Mouse (Mus musculus): ENCODE results near the gene Scube3. TPM values are rescaled to one million over a fixed set of nuclear protein-coding genes. Genes with fewer than 3 reads are reported as not detected.

Scube3 gene
- polyA plus RNA-seq, 1 experiment from 2014 or later, result 6.9 TPM

DNA sequence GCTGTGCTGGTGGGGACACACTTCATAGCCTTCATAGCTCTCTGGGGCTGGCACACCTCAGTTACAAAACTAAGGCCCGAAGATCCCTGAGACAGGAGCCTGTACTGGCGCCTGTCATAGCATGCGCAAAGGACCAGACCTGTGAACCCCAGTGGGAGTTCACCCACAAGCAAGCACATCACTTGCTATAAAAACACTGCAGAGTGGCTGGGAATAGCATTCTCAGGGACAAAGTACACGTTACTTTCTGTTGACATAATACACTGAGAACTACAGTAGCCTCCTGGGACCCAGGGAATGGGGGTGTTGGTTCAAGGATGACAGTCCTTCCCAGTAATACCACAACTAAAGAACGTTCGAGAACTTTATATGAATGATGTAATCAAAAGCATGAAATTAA, 11.2 kb downstream of the Scube3 start:
- no peak overlapping the region for H3K27ac ChIP-seq
- H3K4me2 ChIP-seq, result no peak overlapping the region
- H3K9me3 ChIP-seq, result no peaks in the 10 kb centered on the region
- H3K4me3 ChIP-seq, result no peak overlapping the region
- WGBS, result 76% methylated on average over 6 of the region's 6 CpGs
- H3K36me3 ChIP-seq, result peaks cover 22% of the 10 kb centered on the region; the same call in 1 of the 2 replicates
- peaks cover 16% of the 10 kb centered on the region for H3K4me1 ChIP-seq
- no peak overlapping the region for H3K9ac ChIP-seq
- ATAC-seq (ENCODE audit: insufficient number of reproducible peaks, low FRiP score, low TSS enrichment, low read depth), result no peak
- no peaks in the 10 kb centered on the region for H3K27me3 ChIP-seq

- peaks cover 22% of the 10 kb centered on the region; the same call in 1 of the 2 replicates for H3K36me3 ChIP-seq
- H3K4me2 ChIP-seq, result no peak overlapping the region
- no peak for ATAC-seq (ENCODE audit: insufficient number of reproducible peaks, low FRiP score, low TSS enrichment, low read depth)
Measured at GRCm38 (mm10) chr17:28154970-28155369, 13.0 kb downstream of the Scube3 start.

DNA sequence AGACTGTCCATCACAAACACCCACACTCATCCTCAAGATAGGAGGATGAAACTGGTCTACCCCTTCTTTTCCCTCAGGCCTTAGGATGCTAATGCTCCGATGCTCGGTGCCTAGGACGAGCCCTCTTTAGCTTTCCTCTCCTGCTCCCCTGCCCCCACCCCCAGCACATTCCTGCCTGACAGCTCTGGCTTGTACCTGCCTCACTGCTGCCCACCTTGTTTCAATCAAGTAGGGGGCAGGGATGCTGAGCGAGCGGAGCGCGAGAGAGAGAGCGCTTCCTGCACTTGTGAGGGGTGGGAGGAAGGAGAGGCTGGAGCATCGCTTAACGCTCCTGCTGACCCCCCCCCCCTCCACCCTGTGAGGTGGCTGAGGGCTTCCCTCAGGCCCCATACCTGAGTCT, 18.4 kb downstream of the Scube3 start:
- peaks cover 44% of the 10 kb centered on the region for H3K36me3 ChIP-seq
- H3K4me2 ChIP-seq, result no peak overlapping the region
- no peak overlapping the region for H3K27ac ChIP-seq
- H3K9ac ChIP-seq, result no peak overlapping the region
- peaks cover 39% of the 10 kb centered on the region for H3K4me1 ChIP-seq
- H3K27me3 ChIP-seq, result no peaks in the 10 kb centered on the region
- no peaks in the 10 kb centered on the region for H3K9me3 ChIP-seq
- 16% methylated on average over 10 of the region's 10 CpGs for WGBS
- no peak for ATAC-seq (ENCODE audit: insufficient number of reproducible peaks, low FRiP score, low TSS enrichment, low read depth)
- H3K4me3 ChIP-seq, result no peak overlapping the region

More at GRCm38 (mm10) chr17:28154970-28155369, 13.0 kb downstream of the Scube3 start:
- Histone ChIP-seq H3K9ac (no peak overlapping the region), H3K4me3 (no peak overlapping the region), H3K4me1 (peaks cover 19% of the 10 kb centered on the region), H3K27me3 (no peaks in the 10 kb centered on the region), H3K9me3 (no peaks in the 10 kb centered on the region), H3K27ac (no peak overlapping the region)
- WGBS, result 78% methylated on average over 8 of the region's 8 CpGs

DNA sequence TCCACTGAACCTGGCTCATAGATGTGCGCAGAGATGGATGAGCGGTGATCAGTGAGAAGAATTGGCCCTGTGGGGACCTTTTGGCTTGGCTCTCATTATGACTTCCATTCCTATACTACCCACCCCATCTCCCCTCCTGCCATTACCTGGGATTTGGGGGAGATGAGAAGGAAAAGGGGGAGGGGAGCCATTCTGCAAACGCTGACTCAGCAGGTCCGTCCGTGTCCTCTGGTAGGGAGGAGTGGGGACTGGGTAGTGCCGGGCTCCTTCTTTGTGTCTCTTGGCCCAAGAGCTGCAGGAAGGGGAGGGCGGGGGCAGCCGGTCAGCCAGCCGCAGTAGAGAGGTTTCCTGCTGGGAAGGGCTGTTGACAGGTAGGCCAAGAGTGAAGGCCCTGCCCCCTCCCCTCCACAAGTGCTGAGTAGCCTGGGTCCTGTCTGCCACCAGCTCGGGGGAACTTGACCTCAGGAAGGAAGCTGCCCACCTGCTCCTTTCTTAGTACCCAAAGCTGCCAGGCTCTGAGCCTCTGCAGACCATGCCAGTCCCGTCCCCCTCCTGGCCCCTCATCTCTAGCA, 19.5 kb downstream of the Scube3 start:
- no peak for ATAC-seq (ENCODE audit: insufficient number of reproducible peaks, low FRiP score, low TSS enrichment, low read depth)
- Histone ChIP-seq H3K4me1 (peaks cover 39% of the 10 kb centered on the region), H3K9ac (no peak overlapping the region), H3K4me2 (no peak overlapping the region), H3K9me3 (no peaks in the 10 kb centered on the region), H3K4me3 (no peak overlapping the region), H3K27ac (no peak overlapping the region), H3K27me3 (no peaks in the 10 kb centered on the region), H3K36me3 (peaks cover 46% of the 10 kb centered on the region)
- WGBS, result 36% methylated on average over 11 of the region's 11 CpGs

DNA sequence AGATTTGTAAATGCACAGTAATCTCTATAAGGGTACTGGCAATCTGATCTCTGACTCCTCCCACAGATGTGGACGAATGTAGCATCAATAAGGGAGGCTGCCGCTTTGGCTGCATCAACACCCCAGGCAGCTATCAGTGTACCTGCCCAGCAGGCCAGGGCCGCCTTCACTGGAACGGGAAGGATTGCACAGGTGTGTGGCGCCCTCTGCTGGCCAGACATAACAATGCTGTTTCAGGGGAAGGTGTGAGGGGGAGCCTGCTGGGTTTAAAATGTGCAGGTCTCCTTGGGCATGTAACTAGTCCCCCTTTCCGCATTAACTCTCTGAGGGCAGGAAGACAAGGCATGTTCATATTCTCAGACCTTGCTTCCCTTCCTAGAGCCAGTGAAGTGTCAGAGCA, 21.7 kb downstream of the Scube3 start:
- H3K36me3 ChIP-seq, result peaks cover 58% of the 10 kb centered on the region
- H3K4me1 ChIP-seq, result peaks cover 31% of the 10 kb centered on the region
- no peaks in the 10 kb centered on the region for H3K27me3 ChIP-seq
- WGBS, result 15% methylated on average over 6 of the region's 6 CpGs
- H3K4me2 ChIP-seq, result no peak overlapping the region
- no peak for ATAC-seq (ENCODE audit: insufficient number of reproducible peaks, low FRiP score, low TSS enrichment, low read depth)
- H3K27ac ChIP-seq, result no peak overlapping the region
- H3K9ac ChIP-seq, result no peak overlapping the region
- H3K4me3 ChIP-seq, result no peak overlapping the region
- H3K9me3 ChIP-seq, result no peaks in the 10 kb centered on the region

GRCm38 (mm10) chr17:28170460-28171305, 28.7 kb downstream of the Scube3 start:
- H3K36me3 ChIP-seq, result peaks cover 41% of the 10 kb centered on the region
- 69% methylated on average over 6 of the region's 6 CpGs for WGBS
- H3K4me2 ChIP-seq, result no peak overlapping the region
- no peaks in the 10 kb centered on the region for H3K9me3 ChIP-seq
- peaks cover 39% of the 10 kb centered on the region for H3K4me1 ChIP-seq
- no peak overlapping the region for H3K9ac ChIP-seq
- peak overlapping the region; percentile 47; the same call in 1 of the 2 replicates for H3K27ac ChIP-seq
- ATAC-seq (ENCODE audit: insufficient number of reproducible peaks, low FRiP score, low TSS enrichment, low read depth), result no peak
- no peak overlapping the region for H3K4me3 ChIP-seq
- no peaks in the 10 kb centered on the region for H3K27me3 ChIP-seq

DNA sequence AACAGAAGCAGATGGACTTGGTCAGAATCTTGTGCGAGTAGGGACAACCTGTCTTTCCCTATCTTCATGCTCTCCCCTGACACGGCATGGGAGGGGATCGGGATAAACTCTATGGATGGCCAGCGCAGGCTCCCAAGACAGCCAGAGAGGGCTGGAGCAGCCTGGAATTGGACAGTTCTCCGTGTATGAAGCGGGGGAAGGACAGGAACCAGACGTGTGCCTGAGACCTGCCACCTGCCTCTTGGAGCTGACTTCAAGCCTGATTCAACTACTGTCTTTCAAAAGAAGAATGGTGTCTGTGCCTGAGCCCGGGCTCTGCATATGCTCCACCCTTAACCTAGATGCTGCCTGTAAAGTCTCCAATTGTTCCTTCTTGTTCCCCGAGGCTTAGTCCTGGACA, 30.7 kb downstream of the Scube3 start:
- Histone ChIP-seq H3K36me3 (peaks cover 24% of the 10 kb centered on the region), H3K9ac (no peak overlapping the region), H3K27me3 (no peaks in the 10 kb centered on the region), H3K9me3 (no peaks in the 10 kb centered on the region), H3K4me3 (no peak overlapping the region), H3K4me1 (peaks cover 49% of the 10 kb centered on the region), H3K4me2 (no peak overlapping the region), H3K27ac (peak overlapping the region; percentile 61)
- WGBS, result 66% methylated on average over 9 of the region's 9 CpGs
- ATAC-seq (ENCODE audit: insufficient number of reproducible peaks, low FRiP score, low TSS enrichment, low read depth), result no peak

- peak within 1 kb of the TSS; percentile 88 for H3K9ac ChIP-seq
- WGBS, result under 1% methylated on average over 79 of the region's 82 CpGs
- peaks cover 51% of the 10 kb centered on the region for H3K4me1 ChIP-seq
- ATAC-seq (ENCODE audit: insufficient number of reproducible peaks, low FRiP score, low TSS enrichment, low read depth), result peak; percentile 79
- peak within 1 kb of the TSS; percentile 83 for H3K4me3 ChIP-seq
- H3K9me3 ChIP-seq, result no peaks in the 10 kb centered on the region
- peak within 1 kb of the TSS; percentile 94 for H3K27ac ChIP-seq
- H3K36me3 ChIP-seq, result no peaks in the 10 kb centered on the region
- peak within 1 kb of the TSS; percentile 93 for H3K4me2 ChIP-seq
- H3K27me3 ChIP-seq, result no peaks in the 10 kb centered on the region
Measured at GRCm38 (mm10) chr17:28176775-28177539, 35.0 kb downstream of the Scube3 start, which contains the start of gene Zfp523. Zfp523 (plus strand) TSS chr17:28177129.

DNA sequence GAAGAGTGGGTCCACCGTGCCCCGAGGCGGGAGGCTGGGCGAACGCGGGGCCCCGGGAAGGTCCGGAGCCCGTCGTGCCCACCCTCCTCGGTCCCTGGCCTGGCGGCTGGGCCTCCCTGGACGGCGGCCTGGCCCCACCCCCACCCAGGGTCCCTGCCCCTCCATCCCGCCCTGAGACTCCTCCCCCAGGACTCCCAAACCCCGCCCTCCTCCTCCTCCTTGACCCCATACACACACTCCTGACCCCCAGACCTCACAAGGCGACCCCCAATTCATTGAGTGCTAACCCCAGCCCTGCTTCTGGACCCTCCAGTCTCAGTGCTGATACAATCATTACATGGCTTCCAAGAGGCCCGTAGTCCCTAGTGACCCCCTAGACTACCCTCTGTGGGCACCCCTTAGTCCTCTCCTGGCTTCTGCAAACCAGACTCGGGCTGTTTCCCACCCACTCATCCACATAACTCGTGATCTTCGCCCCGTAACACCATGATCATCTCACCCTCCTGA, 35.7 kb downstream of the Scube3 start:
- Histone ChIP-seq H3K27ac (peak overlapping the region; percentile 94), H3K4me3 (peak overlapping the region; percentile 83), H3K36me3 (no peaks in the 10 kb centered on the region), H3K4me2 (peak overlapping the region; percentile 93), H3K4me1 (peaks cover 51% of the 10 kb centered on the region), H3K27me3 (no peaks in the 10 kb centered on the region), H3K9me3 (no peaks in the 10 kb centered on the region), H3K9ac (peak overlapping the region; percentile 88)
- whole genome bisulfite sequencing, result 6% methylated on average over 22 of the region's 22 CpGs
- peak; percentile 69 for ATAC-seq (ENCODE audit: insufficient number of reproducible peaks, low FRiP score, low TSS enrichment, low read depth)

- Histone ChIP-seq H3K4me2 (no peak overlapping the region), H3K27ac (no peak overlapping the region), H3K9me3 (no peaks in the 10 kb centered on the region), H3K4me1 (peaks cover 49% of the 10 kb centered on the region), H3K27me3 (no peaks in the 10 kb centered on the region), H3K36me3 (peaks cover 6% of the 10 kb centered on the region), H3K9ac (no peak overlapping the region), H3K4me3 (no peak overlapping the region)
- WGBS, result 63% methylated on average over 4 of the region's 4 CpGs
- ATAC-seq (ENCODE audit: insufficient number of reproducible peaks, low FRiP score, low TSS enrichment, low read depth), result no peak
Measured at GRCm38 (mm10) chr17:28180331-28180730, 38.4 kb downstream of the Scube3 start.

DNA sequence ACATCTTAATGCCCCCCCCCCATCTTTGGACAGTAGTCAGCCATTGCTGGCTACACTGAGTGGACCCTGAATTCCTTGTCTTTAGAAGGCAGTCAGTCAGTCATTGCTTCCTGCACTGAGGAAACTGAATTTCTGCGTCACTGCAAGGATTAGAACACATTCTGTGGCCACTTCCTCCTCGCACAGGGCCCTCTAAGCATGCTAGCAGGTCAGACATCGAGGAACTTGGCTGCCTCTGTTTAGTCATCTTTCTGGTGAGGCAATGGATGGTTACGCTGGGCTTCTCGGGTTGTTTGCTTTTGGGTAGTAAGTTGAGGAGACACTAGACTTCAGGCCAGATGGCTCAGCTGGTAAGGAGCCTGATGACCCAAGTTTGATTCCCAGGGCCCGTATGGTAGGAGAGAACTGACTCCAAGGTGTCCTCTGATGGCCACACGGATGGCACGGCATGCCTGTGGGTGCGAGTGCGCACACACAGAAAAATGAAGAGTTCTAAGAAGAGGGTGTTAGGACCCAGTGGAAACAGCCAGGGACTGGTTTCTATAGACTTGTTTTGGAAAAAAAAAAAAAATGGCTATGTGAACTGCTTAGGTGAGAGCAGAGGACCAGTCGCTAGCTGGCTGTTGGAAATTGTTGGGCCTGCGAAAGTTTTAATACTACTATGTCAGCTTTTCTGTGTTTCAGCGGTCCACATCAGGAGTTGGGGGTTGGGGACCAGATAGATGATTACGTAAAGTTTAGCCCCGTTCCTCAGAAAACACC, 39.0 kb downstream of the Scube3 start:
- H3K4me1 ChIP-seq, result peaks cover 54% of the 10 kb centered on the region
- no peak overlapping the region for H3K27ac ChIP-seq
- no peak overlapping the region for H3K9ac ChIP-seq
- no peak for ATAC-seq (ENCODE audit: insufficient number of reproducible peaks, low FRiP score, low TSS enrichment, low read depth)
- H3K36me3 ChIP-seq, result peaks cover 6% of the 10 kb centered on the region
- 79% methylated on average over 15 of the region's 15 CpGs for WGBS
- H3K4me2 ChIP-seq, result no peak overlapping the region
- H3K27me3 ChIP-seq, result no peaks in the 10 kb centered on the region
- H3K4me3 ChIP-seq, result no peak overlapping the region
- no peaks in the 10 kb centered on the region for H3K9me3 ChIP-seq
